Mouse (Mus musculus) limb, embryonic 13.5 days (tissue): ENCODE results near the gene Ruvbl2. TPM values are rescaled to one million over a fixed set of nuclear protein-coding genes. Genes with fewer than 3 reads are reported as not detected.
"Not testable (repeated sequence)": the region's sequence is repeated elsewhere in the genome, so short reads cannot be mapped to it uniquely, and the experiment has no call there.

Experiments used
- ATAC-seq: fragments of 200-750 bp; cut with Nextera tagmentation; 2 replicates; pipeline ENCODE4 v1.8.0; 2017; ENCODE audit warnings: low read depth, moderate number of reproducible peaks, moderate TSS enrichment; ENCODE audit not compliant: low FRiP score
- H3K27ac ChIP-seq: fragments of 300-500 bp; sonication (generic); 2 replicates; pipeline ENCODE4 v1.5.1; 2015; ENCODE audit warnings: inconsistent platforms, mild to moderate bottlenecking, moderate library complexity
- H3K27me3 ChIP-seq: fragments of 300-500 bp; sonication (generic); 2 replicates; pipeline ENCODE4 v1.6.1; 2015; ENCODE audit warnings: mild to moderate bottlenecking, inconsistent platforms
- H3K36me3 ChIP-seq: fragments of 300-500 bp; sonication (generic); 2 replicates; pipeline ENCODE4 v1.6.1; 2015; ENCODE audit warnings: inconsistent platforms, mild to moderate bottlenecking, moderate library complexity
- H3K4me1 ChIP-seq: fragments of 300-500 bp; sonication (generic); 2 replicates; pipeline ENCODE4 v1.6.1; 2015; ENCODE audit warnings: inconsistent platforms
- H3K4me2 ChIP-seq: fragments of 300-500 bp; sonication (generic); replicated peaks from 2 replicates; pipeline ENCODE4 v1.6.1; 2015; ENCODE audit warnings: inconsistent platforms, mild to moderate bottlenecking, moderate library complexity
- H3K4me3 ChIP-seq: fragments of 300-500 bp; sonication (generic); 2 replicates; pipeline ENCODE4 v1.5.1; 2015; ENCODE audit warnings: moderate library complexity, mild to moderate bottlenecking, inconsistent platforms
- H3K9ac ChIP-seq: fragments of 300-500 bp; sonication (generic); 2 replicates; pipeline ENCODE4 v1.6.1; 2015; ENCODE audit warnings: mild to moderate bottlenecking, inconsistent platforms
- H3K9me3 ChIP-seq: fragments of 300-500 bp; sonication (generic); 2 replicates; pipeline ENCODE4 v1.6.1; 2016; ENCODE audit warnings: inconsistent platforms
- WGBS: fragments of 180-500 bp; shearing (Covaris S2); methylation state at CpG from one replicate; pipeline ENCODE4 v1.1.7; 2015; 5-methylcytosine and 5-hydroxymethylcytosine counted together
- polyA plus RNA-seq: library from polyadenylated mRNA; unstranded; fragments of >200 nt; fragmentation: Nextera tagmentation; extraction: Ambion mirVana; gene quantifications from 2 replicates; pipeline ENCODE4 v1.2.1, GENCODE M21; 2015

Ruvbl2 gene
- polyA plus RNA-seq, 1 experiment from 2014 or later, result 142 TPM

GRCm38 (mm10) chr7:45406157-45407156 is 31.4 kb downstream of the Ruvbl2 start:
- H3K4me2 ChIP-seq, result peak overlapping the region; percentile 72
- WGBS, result 2% methylated on average over 113 of the region's 114 CpGs
- no peak; the same call in 1 of the 2 replicates for ATAC-seq
- H3K4me1 ChIP-seq, result peaks cover 17% of the 10 kb centered on the region
- no peaks in the 10 kb centered on the region for H3K36me3 ChIP-seq
- no peak overlapping the region for H3K27ac ChIP-seq
- H3K9ac ChIP-seq, result peak overlapping the region; percentile 57
- peaks cover 68% of the 10 kb centered on the region for H3K27me3 ChIP-seq
- H3K9me3 ChIP-seq, result no peaks in the 10 kb centered on the region
- H3K4me3 ChIP-seq, result peak overlapping the region; percentile 48

GRCm38 (mm10) chr7:45405091-45406075 is 32.5 kb downstream of the Ruvbl2 start, which contains the start of gene Kcna7:
Gene Kcna7, plus strand, starts transcription at chr7:45405653.
- Histone ChIP-seq H3K9ac (peak within 1 kb of the TSS; percentile 57), H3K9me3 (no peaks in the 10 kb centered on the region), H3K4me3 (peak within 1 kb of the TSS; percentile 48), H3K4me2 (peak within 1 kb of the TSS; percentile 72), H3K36me3 (no peaks in the 10 kb centered on the region), H3K4me1 (peaks cover 17% of the 10 kb centered on the region), H3K27ac (no peak within 1 kb of the TSS), H3K27me3 (peaks cover 57% of the 10 kb centered on the region)
- ATAC-seq, result 0 out of 2 replicates have a peak, but pooled peaks have one; percentile 25
- 12% methylated on average over 28 of the region's 28 CpGs for WGBS

GRCm38 (mm10) chr7:45403532-45404261 is 34.2 kb downstream of the Ruvbl2 start:
- H3K27ac ChIP-seq, result no peak overlapping the region
- H3K4me3 ChIP-seq, result no peak overlapping the region
- 48% methylated on average over 6 of the region's 6 CpGs for WGBS
- no peak overlapping the region for H3K4me2 ChIP-seq
- peaks cover 17% of the 10 kb centered on the region for H3K4me1 ChIP-seq
- H3K9ac ChIP-seq, result no peak overlapping the region
- H3K27me3 ChIP-seq, result peaks cover 41% of the 10 kb centered on the region
- H3K9me3 ChIP-seq, result no peaks in the 10 kb centered on the region
- no peak for ATAC-seq
- no peaks in the 10 kb centered on the region for H3K36me3 ChIP-seq

GRCm38 (mm10) chr7:45401521-45402085 is 36.3 kb downstream of the Ruvbl2 start:
- H3K9me3 ChIP-seq, result no peaks in the 10 kb centered on the region
- peaks cover 20% of the 10 kb centered on the region for H3K27me3 ChIP-seq
- no peak overlapping the region for H3K9ac ChIP-seq
- no peaks in the 10 kb centered on the region for H3K36me3 ChIP-seq
- H3K4me2 ChIP-seq, result no peak overlapping the region
- H3K4me3 ChIP-seq, result no peak overlapping the region
- WGBS, result 58% methylated on average over 10 of the region's 10 CpGs
- no peak for ATAC-seq
- H3K27ac ChIP-seq, result no peak overlapping the region
- H3K4me1 ChIP-seq, result peaks cover 14% of the 10 kb centered on the region

- no peak overlapping the region for H3K4me3 ChIP-seq
- H3K9me3 ChIP-seq, result no peaks in the 10 kb centered on the region
- H3K27me3 ChIP-seq, result no peaks in the 10 kb centered on the region
- peaks cover 10% of the 10 kb centered on the region for H3K36me3 ChIP-seq
- no peak overlapping the region for H3K9ac ChIP-seq
- 88% methylated on average over 2 of the region's 2 CpGs for WGBS
- H3K4me1 ChIP-seq, result peaks cover 16% of the 10 kb centered on the region
- no peak for ATAC-seq
- H3K27ac ChIP-seq, result no peak overlapping the region
- H3K4me2 ChIP-seq, result no peak overlapping the region
Observed at GRCm38 (mm10) chr7:45396787-45397186, 41.1 kb downstream of the Ruvbl2 start.

- not testable (repeated sequence) for ATAC-seq, H3K27me3 ChIP-seq, H3K9me3 ChIP-seq
- H3K4me3 ChIP-seq, result peak overlapping the region; percentile 76
- H3K27ac ChIP-seq, result peak overlapping the region; percentile 75; the same call in 1 of the 2 replicates
- H3K9ac ChIP-seq, result peak overlapping the region; percentile 62; the same call in 1 of the 2 replicates
- H3K36me3 ChIP-seq, result peaks cover 14% of the 10 kb centered on the region
- peak overlapping the region; percentile 63 for H3K4me2 ChIP-seq
- WGBS, result 4% methylated on average over 3 of the region's 3 CpGs
- peaks cover 16% of the 10 kb centered on the region for H3K4me1 ChIP-seq
Observed at GRCm38 (mm10) chr7:45396337-45396775, 41.5 kb downstream of the Ruvbl2 start.

- H3K27ac ChIP-seq, result peak within 1 kb of the TSS; percentile 99
- H3K27me3 ChIP-seq, result no peaks in the 10 kb centered on the region
- peak within 1 kb of the TSS; percentile 90 for H3K9ac ChIP-seq
- peaks cover 16% of the 10 kb centered on the region for H3K4me1 ChIP-seq
- peak within 1 kb of the TSS; percentile 100 for H3K4me2 ChIP-seq
- H3K36me3 ChIP-seq, result peaks cover 19% of the 10 kb centered on the region
- no peaks in the 10 kb centered on the region for H3K9me3 ChIP-seq
- ATAC-seq, result peak; percentile 96
- H3K4me3 ChIP-seq, result peak within 1 kb of the TSS; percentile 76
- WGBS, result under 1% methylated on average over 60 of the region's 60 CpGs
Observed at GRCm38 (mm10) chr7:45395578-45396336, 42.1 kb downstream of the Ruvbl2 start, which contains the start of gene Snrnp70. Gene Snrnp70, minus strand, starts transcription at chr7:45395742.

- H3K4me2 ChIP-seq, result peak overlapping the region; percentile 100
- no peaks in the 10 kb centered on the region for H3K27me3 ChIP-seq
- H3K9me3 ChIP-seq, result no peaks in the 10 kb centered on the region
- ATAC-seq, result peak; percentile 76
- H3K4me1 ChIP-seq, result peaks cover 16% of the 10 kb centered on the region
- peak overlapping the region; percentile 99 for H3K27ac ChIP-seq
- peak overlapping the region; percentile 90 for H3K9ac ChIP-seq
- under 1% methylated on average over 18 of the region's 20 CpGs for WGBS
- H3K4me3 ChIP-seq, result peak overlapping the region; percentile 76
- peaks cover 25% of the 10 kb centered on the region for H3K36me3 ChIP-seq
Observed at GRCm38 (mm10) chr7:45395129-45395541, 42.8 kb downstream of the Ruvbl2 start.

GRCm38 (mm10) chr7:45386077-45386476 is 51.8 kb downstream of the Ruvbl2 start:
- Histone ChIP-seq H3K9me3 (no peaks in the 10 kb centered on the region), H3K4me3 (no peak overlapping the region), H3K27me3 (no peaks in the 10 kb centered on the region), H3K4me1 (no peaks in the 10 kb centered on the region), H3K9ac (no peak overlapping the region), H3K27ac (no peak overlapping the region), H3K4me2 (no peak overlapping the region), H3K36me3 (peaks cover 98% of the 10 kb centered on the region)
- no peak for ATAC-seq
- WGBS, result 81% methylated on average over 3 of the region's 3 CpGs

- Histone ChIP-seq H3K27me3 (no peaks in the 10 kb centered on the region), H3K9ac (no peak overlapping the region), H3K36me3 (peaks cover 89% of the 10 kb centered on the region), H3K4me1 (peaks cover 4% of the 10 kb centered on the region; the same call in 1 of the 2 replicates), H3K27ac (no peak overlapping the region), H3K9me3 (no peaks in the 10 kb centered on the region), H3K4me3 (no peak overlapping the region), H3K4me2 (no peak overlapping the region)
- no peak for ATAC-seq
- 96% methylated on average over 1 of the region's 1 CpGs for WGBS
Observed at GRCm38 (mm10) chr7:45376057-45376456, 61.8 kb downstream of the Ruvbl2 start.
